In the genomic region with DNA sequence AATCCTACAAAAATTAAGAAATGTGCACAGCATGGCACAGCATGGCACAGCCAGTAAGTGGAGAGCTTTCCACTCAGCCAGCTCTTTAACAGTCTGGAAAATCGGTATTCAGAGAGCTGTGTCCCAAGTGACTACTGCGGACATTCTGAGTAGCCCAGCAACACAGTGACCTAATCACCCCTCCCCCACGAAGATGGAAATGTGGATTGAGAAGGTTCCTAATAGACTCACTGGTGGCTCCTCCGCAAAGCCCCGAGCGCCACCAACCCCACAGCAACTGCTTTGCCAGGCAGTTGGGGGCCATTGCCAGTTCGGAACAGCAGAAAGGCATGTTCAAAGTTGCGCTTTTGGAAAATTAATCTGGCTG, we compare ENCODE assay signal across 8 mouse cellular contexts.
DNase-seq lines count a peak whose midpoint lies in the region; ATAC-seq and TF ChIP-seq lines count a peak whose summit lies in the region.

No protein-coding gene starts in this region.

- H3K4me2 ChIP-seq in forebrain, embryonic 12.5 days, result peak overlapping the region; percentile 55
- H3K4me2 ChIP-seq in stomach, postnatal 0 days (replicated peaks; ENCODE audit: low read depth), result no peak overlapping the region

- 3% methylated on average over 8 of the region's 8 CpGs for WGBS in forebrain, embryonic 12.5 days
- WGBS in stomach, postnatal 0 days, result 53% methylated on average over 8 of the region's 8 CpGs

- H3K9ac ChIP-seq in forebrain, embryonic 12.5 days, result no peak overlapping the region
- H3K9ac ChIP-seq in stomach, postnatal 0 days (ENCODE audit: low read length), result no peak overlapping the region

- H3K36me3 ChIP-seq in E14TG2a.4 (ENCODE audit: insufficient read depth, low read length), result no peaks in the 10 kb centered on the region
- no peaks in the 10 kb centered on the region; the same call in 1 of the 2 replicates for H3K36me3 ChIP-seq in forebrain, embryonic 12.5 days (replicated peaks)
- no peaks in the 10 kb centered on the region for H3K36me3 ChIP-seq in stomach, postnatal 0 days (ENCODE audit: control insufficient read depth, insufficient read depth, low read length)

- H3K4me1 ChIP-seq in E14TG2a.4 (replicated peaks; ENCODE audit: low read depth, low read length), result peaks cover 15% of the 10 kb centered on the region
- peaks cover 24% of the 10 kb centered on the region for H3K4me1 ChIP-seq in forebrain, embryonic 12.5 days
- H3K4me1 ChIP-seq in stomach, postnatal 0 days (replicated peaks; ENCODE audit: control insufficient read depth, insufficient read depth), result no peaks in the 10 kb centered on the region

- H3K9me3 ChIP-seq in E14TG2a.4 (ENCODE audit: low read length), result peaks cover 30% of the 10 kb centered on the region
- peaks cover 18% of the 10 kb centered on the region; the same call in 1 of the 2 replicates for H3K9me3 ChIP-seq in forebrain, embryonic 12.5 days
- H3K9me3 ChIP-seq in stomach, postnatal 0 days (ENCODE audit: control insufficient read depth, low read length), result peaks cover 6% of the 10 kb centered on the region; the same call in 1 of the 2 replicates

- TF ChIP-seq CTCF in E14TG2a.4 (conservative IDR thresholded peaks at IDR 0.05; ENCODE audit: low read length), result no peak
- TF ChIP-seq CTCF in stomach, postnatal 0 days (IDR thresholded peaks at IDR 0.05; ENCODE audit: low read depth), result no peak

- peak overlapping the region; percentile 73 for H3K27ac ChIP-seq in forebrain, embryonic 12.5 days
- H3K27ac ChIP-seq in stomach, postnatal 0 days (replicated peaks), result no peak overlapping the region

- H3K4me3 ChIP-seq in E14TG2a.4 (replicated peaks; ENCODE audit: low read length), result peak overlapping the region; percentile 43
- no peak overlapping the region for H3K4me3 ChIP-seq in forebrain, embryonic 12.5 days (replicated peaks)
- no peak overlapping the region for H3K4me3 ChIP-seq in stomach, postnatal 0 days (ENCODE audit: low read depth, low read length)

- peaks cover 9% of the 10 kb centered on the region for H3K27me3 ChIP-seq in E14TG2a.4 (ENCODE audit: insufficient read depth, low read length)
- H3K27me3 ChIP-seq in forebrain, embryonic 12.5 days, result peaks cover 10% of the 10 kb centered on the region; the same call in 1 of the 2 replicates
- H3K27me3 ChIP-seq in stomach, postnatal 0 days (ENCODE audit: control insufficient read depth, insufficient read depth, low read length), result no peaks in the 10 kb centered on the region

- ATAC-seq in cerebellum, adult (ENCODE audit: insufficient number of reproducible peaks, low FRiP score, low TSS enrichment), result no peak
- peak; percentile 63; the same call in 1 of the 2 replicates for ATAC-seq in forebrain, embryonic 12.5 days (ENCODE audit: low FRiP score)
- no peak for ATAC-seq in stomach, postnatal 0 days (ENCODE audit: low FRiP score, low TSS enrichment)

- peak; percentile 15 to 27 for DNase-seq in cerebellum, adult 18-20 months
- DNase-seq in layer of hippocampus, postnatal 36 days, result peak; percentile 57 to 58
- DNase-seq in retina, postnatal 1 day, result peak; percentile 48
- DNase-seq in ovary, postnatal 14 days (ENCODE audit: low spot score), result no peak
- no peak for DNase-seq in stomach, postnatal 0 days (ENCODE audit: low spot score)

- TF ChIP-seq EP300 in stomach, postnatal 0 days (optimal IDR thresholded peaks at IDR 0.05), result no peak

Comparison
In these comparisons a context has a peak if more than half of its experiments do, and no peak if none do; other contexts are left out.
1. DNase-seq: peak in cerebellum, adult 18-20 months (2 of 2), layer of hippocampus, postnatal 36 days (2 of 2) and retina, postnatal 1 day (single experiment); none in ovary, postnatal 14 days (single experiment) and stomach, postnatal 0 days (single experiment).